Mouse (Mus musculus): ENCODE measurements around the gene Htr5b. TPM values are rescaled to one million over a fixed set of nuclear protein-coding genes. Genes with fewer than 3 reads are reported as not detected.

The Htr5b gene
- polyA plus RNA-seq, 1 experiment from 2014 or later = 0.52 TPM

DNA sequence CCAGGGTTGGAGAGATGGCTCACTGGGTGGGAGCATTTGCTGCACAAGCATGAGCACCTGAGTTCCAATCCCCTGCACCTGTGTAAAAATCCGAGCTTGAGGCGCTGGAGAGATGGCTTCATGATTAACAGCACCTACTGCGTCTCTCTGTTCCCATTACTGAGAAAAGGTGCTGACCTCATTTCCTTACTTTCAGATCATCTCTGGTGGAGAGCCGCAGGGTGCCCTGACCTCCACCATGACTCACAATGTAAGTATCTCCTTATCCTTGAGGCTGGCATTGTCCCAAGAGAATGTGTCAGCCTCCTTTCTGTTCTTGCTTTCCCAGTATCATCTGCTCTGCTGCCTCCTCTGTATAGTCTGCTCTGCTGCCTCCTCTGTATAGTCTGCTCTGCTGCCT lies 45.2 kb downstream of the Htr5b start:
- no peak overlapping the region for H3K4me2 ChIP-seq

DNA sequence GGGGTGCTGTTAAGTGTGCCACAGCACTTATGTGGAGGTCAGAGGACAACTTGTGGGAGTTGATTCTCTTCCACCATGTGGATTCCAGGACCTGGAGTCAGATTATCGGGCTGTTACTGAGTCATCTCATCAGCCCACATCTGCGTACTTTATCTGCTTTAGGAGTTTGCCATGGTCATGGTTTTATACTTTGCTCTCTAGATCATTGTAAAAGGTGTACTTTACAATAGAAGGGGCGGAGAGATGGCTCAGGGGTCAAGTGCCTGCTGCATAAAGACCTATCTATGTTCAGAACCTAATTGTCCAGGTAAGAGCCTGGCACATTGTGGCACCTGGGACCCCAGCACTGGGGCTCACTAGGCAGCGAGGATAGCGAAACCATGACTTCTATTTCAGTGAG lies 48.9 kb downstream of the Htr5b start:
- Histone ChIP-seq H3K4me1 (no peaks in the 10 kb centered on the region), H3K36me3 (peaks cover 75% of the 10 kb centered on the region), H3K9me3 (no peaks in the 10 kb centered on the region), H3K4me2 (no peak overlapping the region), H3K27me3 (no peaks in the 10 kb centered on the region), H3K4me3 (no peak overlapping the region), H3K27ac (no peak overlapping the region), H3K9ac (no peak overlapping the region)
- ATAC-seq (ENCODE audit: insufficient number of reproducible peaks, insufficient read depth, low FRiP score, low TSS enrichment, low read depth) = no peak
- WGBS = 93% methylated on average over 5 of the region's 5 CpGs

More for the DNA sequence above, 45.2 kb downstream of the Htr5b start:
- WGBS = 86% methylated on average over 4 of the region's 4 CpGs
- no peak for ATAC-seq (ENCODE audit: insufficient number of reproducible peaks, insufficient read depth, low FRiP score, low TSS enrichment, low read depth)
- Histone ChIP-seq H3K27ac (no peak overlapping the region), H3K9ac (no peak overlapping the region), H3K4me1 (no peaks in the 10 kb centered on the region), H3K27me3 (no peaks in the 10 kb centered on the region), H3K36me3 (peaks cover 80% of the 10 kb centered on the region), H3K4me3 (no peak overlapping the region), H3K9me3 (no peaks in the 10 kb centered on the region)

DNA sequence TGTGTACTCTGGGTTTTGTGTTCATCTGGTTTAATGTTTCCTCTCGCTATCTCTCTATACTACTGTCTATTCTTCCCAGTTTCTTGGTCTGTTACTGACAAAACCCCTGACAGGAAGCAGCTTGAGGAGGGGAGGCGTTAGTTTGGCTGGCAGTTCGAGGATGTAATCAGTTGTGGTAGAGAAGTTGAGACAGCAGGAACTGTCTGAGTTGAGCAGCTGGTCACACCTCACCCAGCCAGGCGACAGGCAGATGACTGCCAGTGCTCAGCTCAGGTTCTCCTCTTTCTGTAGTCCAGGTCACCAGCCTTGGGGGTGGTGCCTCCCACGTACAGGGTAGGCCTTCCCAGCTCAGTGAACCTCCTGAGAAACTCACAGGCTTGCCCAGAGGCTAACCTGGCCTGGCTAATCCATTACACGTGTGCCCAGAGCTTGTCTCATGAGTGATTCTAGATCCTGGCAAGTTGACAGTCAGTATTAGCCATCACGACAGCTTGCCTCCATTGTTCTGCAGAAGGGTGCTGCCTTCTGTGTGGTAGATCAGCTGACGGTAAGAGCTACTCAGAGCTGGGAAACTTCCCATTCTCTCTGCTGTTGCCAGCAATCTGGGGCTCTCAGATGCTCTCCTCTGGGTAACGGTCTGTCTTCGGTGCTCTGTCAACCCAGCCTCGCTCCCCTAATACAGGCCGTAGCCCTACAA lies 49.8 kb downstream of the Htr5b start:
- Histone ChIP-seq H3K4me2 (no peak overlapping the region), H3K9ac (no peak overlapping the region), H3K4me3 (no peak overlapping the region), H3K36me3 (peaks cover 78% of the 10 kb centered on the region), H3K27me3 (no peaks in the 10 kb centered on the region), H3K4me1 (no peaks in the 10 kb centered on the region), H3K9me3 (no peaks in the 10 kb centered on the region), H3K27ac (no peak overlapping the region)
- 0 out of 2 replicates have a peak, but pooled peaks have one; percentile 33 for ATAC-seq (ENCODE audit: insufficient number of reproducible peaks, insufficient read depth, low FRiP score, low TSS enrichment, low read depth)
- WGBS = 82% methylated on average over 12 of the region's 12 CpGs

DNA sequence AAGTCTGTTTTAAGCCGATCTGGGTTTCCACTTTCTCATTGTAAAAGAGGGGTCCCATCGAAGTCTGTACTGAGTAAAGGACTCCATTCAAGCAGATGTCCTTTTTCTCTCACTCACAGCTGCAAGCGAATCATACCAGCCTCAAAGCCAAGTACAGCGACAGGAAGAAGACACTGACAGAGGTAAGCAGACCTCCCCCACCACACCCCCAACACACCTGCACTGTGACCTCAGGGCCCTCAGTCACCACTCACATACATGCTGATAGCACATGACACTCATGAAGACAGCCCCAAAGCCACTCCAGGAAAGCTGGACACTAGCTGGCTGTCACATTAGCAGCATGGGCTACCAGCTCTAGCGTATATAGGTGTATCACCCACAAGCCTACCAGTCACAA lies 50.5 kb downstream of the Htr5b start:
- Histone ChIP-seq H3K4me2 (no peak overlapping the region), H3K27me3 (no peaks in the 10 kb centered on the region), H3K4me1 (no peaks in the 10 kb centered on the region), H3K9me3 (no peaks in the 10 kb centered on the region), H3K4me3 (no peak overlapping the region), H3K27ac (no peak overlapping the region), H3K9ac (no peak overlapping the region), H3K36me3 (peaks cover 72% of the 10 kb centered on the region)
- 96% methylated on average over 5 of the region's 5 CpGs for WGBS
- ATAC-seq (ENCODE audit: insufficient number of reproducible peaks, insufficient read depth, low FRiP score, low TSS enrichment, low read depth) = no peak

DNA sequence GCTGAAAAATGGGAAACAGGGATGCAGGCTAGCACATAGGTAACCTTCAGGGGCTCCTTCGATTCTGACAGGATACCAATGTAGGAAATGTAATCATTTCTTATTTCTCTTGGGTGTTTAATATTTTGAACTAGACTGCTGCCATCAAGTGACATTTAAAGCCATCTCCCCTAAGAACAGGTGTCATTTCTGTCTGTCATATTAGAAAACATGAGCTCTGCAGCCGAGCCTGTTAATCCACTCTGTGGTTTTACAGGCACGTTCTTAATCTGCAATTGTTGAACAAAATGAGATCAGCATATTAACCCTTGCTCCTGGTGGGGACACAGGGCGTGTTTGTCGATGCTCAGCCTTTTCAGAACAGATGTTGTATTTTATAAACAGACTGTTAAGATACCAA lies 56.8 kb downstream of the Htr5b start:
- Histone ChIP-seq H3K4me2 (no peak overlapping the region), H3K4me1 (no peaks in the 10 kb centered on the region), H3K27ac (no peak overlapping the region), H3K9ac (no peak overlapping the region), H3K9me3 (no peaks in the 10 kb centered on the region), H3K27me3 (no peaks in the 10 kb centered on the region), H3K36me3 (peaks cover 45% of the 10 kb centered on the region), H3K4me3 (no peak overlapping the region)
- no peak for ATAC-seq (ENCODE audit: insufficient number of reproducible peaks, insufficient read depth, low FRiP score, low TSS enrichment, low read depth)
- WGBS = 66% methylated on average over 5 of the region's 5 CpGs

DNA sequence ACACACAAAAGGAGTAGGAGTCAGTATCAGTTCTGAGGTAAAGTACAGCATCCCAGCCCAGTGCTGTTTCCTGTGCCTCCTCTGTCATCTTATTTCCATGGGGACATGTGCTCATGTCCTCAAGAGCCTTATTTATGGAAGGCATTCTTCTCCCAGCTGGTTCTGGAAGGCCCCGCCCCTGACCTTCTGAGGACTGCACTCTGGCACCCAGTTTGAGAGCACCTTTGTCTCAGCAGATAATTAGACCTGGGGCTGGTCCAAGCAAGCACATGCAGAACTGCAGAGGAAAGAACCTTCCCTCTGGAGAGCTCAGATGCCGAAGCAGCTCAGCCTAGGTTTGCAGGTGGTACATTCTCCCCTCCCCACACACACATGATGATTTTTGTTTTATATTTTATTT lies 60.0 kb downstream of the Htr5b start:
- no peaks in the 10 kb centered on the region for H3K9me3 ChIP-seq
- H3K4me3 ChIP-seq = no peak overlapping the region
- H3K9ac ChIP-seq = no peak overlapping the region
- H3K27ac ChIP-seq = no peak overlapping the region
- H3K4me2 ChIP-seq = no peak overlapping the region
- no peaks in the 10 kb centered on the region for H3K27me3 ChIP-seq
- H3K4me1 ChIP-seq = no peaks in the 10 kb centered on the region
- ATAC-seq (ENCODE audit: insufficient number of reproducible peaks, insufficient read depth, low FRiP score, low TSS enrichment, low read depth) = no peak
- 81% methylated on average over 2 of the region's 2 CpGs for WGBS
- H3K36me3 ChIP-seq = peaks cover 58% of the 10 kb centered on the region

DNA sequence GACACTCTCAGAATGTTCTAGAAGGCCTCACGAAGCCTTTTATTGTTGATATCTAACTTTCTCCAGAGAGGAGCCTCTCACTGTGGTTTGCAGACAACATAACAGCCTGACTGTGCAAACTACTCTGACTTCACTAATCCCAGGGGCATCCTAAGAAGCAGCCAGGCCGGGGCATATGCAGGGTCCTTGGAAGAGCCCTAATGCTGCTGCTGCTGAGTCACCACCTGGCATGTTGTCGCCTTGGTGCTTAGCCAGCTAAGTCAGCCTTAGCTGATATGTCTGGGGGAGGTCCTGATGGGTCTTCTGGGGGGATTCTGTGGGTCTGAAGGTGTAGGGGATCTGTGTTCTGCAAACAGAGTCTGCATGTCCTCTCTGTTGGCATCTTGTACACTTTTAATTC lies 62.0 kb downstream of the Htr5b start:
- Histone ChIP-seq H3K27me3 (no peaks in the 10 kb centered on the region), H3K36me3 (peaks cover 74% of the 10 kb centered on the region), H3K4me2 (no peak overlapping the region), H3K4me1 (no peaks in the 10 kb centered on the region), H3K4me3 (no peak overlapping the region), H3K27ac (no peak overlapping the region), H3K9me3 (no peaks in the 10 kb centered on the region), H3K9ac (no peak overlapping the region)
- no peak for ATAC-seq (ENCODE audit: insufficient number of reproducible peaks, insufficient read depth, low FRiP score, low TSS enrichment, low read depth)
- WGBS = 84% methylated on average over 3 of the region's 3 CpGs

DNA sequence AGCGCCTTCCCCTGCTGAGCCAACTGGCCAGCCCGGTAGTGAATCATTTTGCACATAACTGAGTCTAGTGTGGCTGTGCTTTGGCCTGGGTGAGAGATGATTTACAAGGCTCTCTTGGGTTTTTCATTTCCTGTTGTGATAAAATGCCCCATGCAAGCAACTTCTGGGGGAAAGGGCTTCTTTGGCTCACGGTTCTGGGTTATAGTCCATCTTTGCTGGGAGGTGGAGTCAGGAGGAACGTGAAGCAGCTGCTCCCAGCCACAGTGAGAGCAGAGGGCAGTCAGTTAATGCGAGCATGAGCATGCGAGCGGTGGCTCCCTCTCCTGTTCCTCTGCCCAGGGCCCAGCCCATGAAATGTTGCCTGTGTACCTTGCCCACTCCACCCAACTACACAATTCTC lies 64.5 kb downstream of the Htr5b start:
- H3K4me2 ChIP-seq = no peak overlapping the region
- no peaks in the 10 kb centered on the region for H3K9me3 ChIP-seq
- peaks cover 10% of the 10 kb centered on the region for H3K4me1 ChIP-seq
- H3K9ac ChIP-seq = no peak overlapping the region
- no peak overlapping the region for H3K4me3 ChIP-seq
- H3K27me3 ChIP-seq = no peaks in the 10 kb centered on the region
- ATAC-seq (ENCODE audit: insufficient number of reproducible peaks, insufficient read depth, low FRiP score, low TSS enrichment, low read depth) = no peak
- H3K27ac ChIP-seq = no peak overlapping the region
- 87% methylated on average over 7 of the region's 7 CpGs for WGBS
- H3K36me3 ChIP-seq = peaks cover 59% of the 10 kb centered on the region

DNA sequence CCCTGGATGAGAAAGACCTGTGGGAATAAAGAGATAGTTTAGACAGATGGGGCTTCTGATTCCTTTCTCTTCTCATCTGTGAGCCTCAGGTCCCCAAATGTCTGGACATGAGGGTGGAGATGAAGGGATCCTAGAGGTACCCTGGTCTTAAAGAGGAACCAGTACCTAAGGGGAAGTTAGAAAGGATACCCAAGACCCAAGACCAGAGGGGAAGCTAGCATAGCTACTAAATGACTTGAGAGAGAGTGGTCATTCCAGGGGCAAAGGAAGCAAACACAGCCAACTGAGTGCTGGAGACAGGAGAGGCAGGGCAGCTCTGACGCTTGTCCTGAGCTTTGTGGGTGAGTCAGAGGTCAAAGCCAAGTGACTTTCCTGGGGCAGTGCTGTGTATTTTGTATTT lies 65.6 kb downstream of the Htr5b start:
- H3K36me3 ChIP-seq = peaks cover 54% of the 10 kb centered on the region
- no peak overlapping the region for H3K4me3 ChIP-seq
- H3K27me3 ChIP-seq = no peaks in the 10 kb centered on the region
- no peak overlapping the region for H3K4me2 ChIP-seq
- WGBS = 89% methylated on average over 1 of the region's 1 CpGs
- peaks cover 10% of the 10 kb centered on the region for H3K4me1 ChIP-seq
- no peak overlapping the region for H3K27ac ChIP-seq
- no peaks in the 10 kb centered on the region for H3K9me3 ChIP-seq
- no peak overlapping the region for H3K9ac ChIP-seq
- no peak for ATAC-seq (ENCODE audit: insufficient number of reproducible peaks, insufficient read depth, low FRiP score, low TSS enrichment, low read depth)

DNA sequence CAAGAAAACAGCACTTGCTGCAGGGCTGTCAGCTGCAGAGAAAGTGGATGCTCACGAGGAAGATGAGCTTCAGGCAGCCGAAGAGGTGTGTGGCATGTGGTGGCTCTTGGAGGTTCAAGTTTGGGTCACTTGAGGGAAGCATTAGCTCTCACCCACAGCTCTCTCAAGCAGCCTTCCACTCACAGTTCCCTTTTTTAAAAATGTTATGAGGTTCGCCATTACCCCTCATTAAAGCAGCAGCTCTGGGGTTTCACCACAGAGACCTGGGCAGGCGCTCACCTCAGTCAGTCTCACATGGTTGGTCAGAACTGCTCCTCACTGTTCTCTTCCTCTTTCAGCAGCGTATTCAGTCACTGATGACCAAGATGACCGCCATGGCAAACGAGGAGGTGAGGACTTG lies 66.4 kb downstream of the Htr5b start:
- H3K9me3 ChIP-seq = no peaks in the 10 kb centered on the region
- H3K27me3 ChIP-seq = no peaks in the 10 kb centered on the region
- H3K4me1 ChIP-seq = peaks cover 10% of the 10 kb centered on the region
- no peak overlapping the region for H3K27ac ChIP-seq
- peaks cover 54% of the 10 kb centered on the region for H3K36me3 ChIP-seq
- no peak for ATAC-seq (ENCODE audit: insufficient number of reproducible peaks, insufficient read depth, low FRiP score, low TSS enrichment, low read depth)
- WGBS = 90% methylated on average over 7 of the region's 7 CpGs
- H3K9ac ChIP-seq = no peak overlapping the region
- H3K4me3 ChIP-seq = no peak overlapping the region
- no peak overlapping the region for H3K4me2 ChIP-seq

DNA sequence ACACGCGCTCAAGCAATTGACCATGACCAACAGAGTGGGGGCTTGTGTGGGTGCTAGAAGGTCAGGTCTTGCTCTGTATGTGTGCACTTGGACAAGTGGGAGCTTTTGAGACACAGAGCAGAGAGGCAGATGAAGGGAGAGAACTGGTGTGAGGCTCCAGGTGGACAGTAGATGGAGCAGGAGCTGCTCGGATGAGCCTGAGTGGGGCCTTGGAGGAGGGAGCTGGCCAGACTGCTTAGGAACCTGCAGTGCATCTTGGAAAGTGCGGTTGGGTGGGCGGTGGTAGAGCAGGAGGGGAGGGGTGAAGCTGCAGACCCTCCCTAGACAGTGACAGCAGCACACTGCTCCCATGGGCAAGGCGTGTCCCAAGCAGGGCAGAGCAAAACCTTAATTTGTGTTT lies 68.2 kb downstream of the Htr5b start:
- WGBS = 57% methylated on average over 6 of the region's 6 CpGs
- no peak; the same call in 1 of the 2 replicates for ATAC-seq (ENCODE audit: insufficient number of reproducible peaks, insufficient read depth, low FRiP score, low TSS enrichment, low read depth)
- Histone ChIP-seq H3K9ac (no peak overlapping the region), H3K27ac (peak overlapping the region; percentile 62), H3K9me3 (no peaks in the 10 kb centered on the region), H3K4me1 (peaks cover 10% of the 10 kb centered on the region), H3K36me3 (peaks cover 52% of the 10 kb centered on the region), H3K27me3 (no peaks in the 10 kb centered on the region), H3K4me3 (no peak overlapping the region), H3K4me2 (no peak overlapping the region)
